Mouse (Mus musculus) hindbrain, postnatal 0 days (tissue): ENCODE data around the gene Unc5cl. TPM values are rescaled to one million over a fixed set of nuclear protein-coding genes. Genes with fewer than 3 reads are reported as not detected.

ENCODE experiments used
- ATAC-seq: fragments of 200-750 bp; cut with Nextera tagmentation; 2 replicates; pipeline ENCODE4 v1.8.0; 2017; ENCODE audit warnings: mild to moderate bottlenecking, moderate TSS enrichment, moderate library complexity
- DNase-seq: peaks from one replicate; pipeline ENCODE4 v3.0.0-alpha.2; 2015; ENCODE audit warnings: low spot score
- H3K27ac ChIP-seq: fragments of 300-500 bp; sonication (generic); 2 replicates; pipeline ENCODE4 v1.5.1; 2014; ENCODE audit warnings: mild to moderate bottlenecking
- H3K27me3 ChIP-seq: fragments of 300-500 bp; sonication (generic); 2 replicates; pipeline ENCODE4 v1.6.1; 2014; ENCODE audit warnings: low read length, mixed read lengths; ENCODE audit not compliant: insufficient read depth
- H3K36me3 ChIP-seq: fragments of 300-500 bp; sonication (generic); 2 replicates; pipeline ENCODE4 v1.6.1; 2014; ENCODE audit warnings: low read length, mixed read lengths; ENCODE audit not compliant: insufficient read depth
- H3K4me1 ChIP-seq: fragments of 300-500 bp; sonication (generic); 2 replicates; pipeline ENCODE4 v1.6.1; 2014; ENCODE audit warnings: antibody characterized with exemption, low read length, mixed read lengths; ENCODE audit not compliant: insufficient read depth
- H3K4me2 ChIP-seq: fragments of 300-500 bp; sonication (generic); 2 replicates; pipeline ENCODE4 v1.6.1; 2014; ENCODE audit warnings: low read depth, mild to moderate bottlenecking, low read length, moderate library complexity, mixed read lengths
- H3K4me3 ChIP-seq: fragments of 300-500 bp; sonication (generic); 2 replicates; pipeline ENCODE4 v1.5.1; 2014; ENCODE audit warnings: low read length
- H3K9ac ChIP-seq: fragments of 300-500 bp; sonication (generic); replicated peaks from 2 replicates; pipeline ENCODE4 v1.6.1; 2014; ENCODE audit warnings: mild to moderate bottlenecking, low read length, moderate library complexity, mixed read lengths
- H3K9me3 ChIP-seq: fragments of 300-500 bp; sonication (generic); 2 replicates; pipeline ENCODE4 v1.6.1; 2016; ENCODE audit warnings: low read length, mixed read lengths
- CTCF ChIP-seq: IDR thresholded peaks from 2 replicates; pipeline ENCODE4 v1.5.1; 2016; ENCODE audit warnings: antibody characterized with exemption, control low read depth, low read depth
- WGBS: fragments of 180-500 bp; shearing (Covaris S2); extraction: QIAGEN DNeasy Blood & Tissue Kit; methylation state at CpG from one replicate; pipeline ENCODE4 v1.1.7; 2014; 5-methylcytosine and 5-hydroxymethylcytosine counted together
- polyA plus RNA-seq: library from polyadenylated mRNA; unstranded; fragments of >200 nt; fragmentation: Nextera tagmentation; extraction: Ambion mirVana; gene quantifications from 2 replicates; pipeline ENCODE4 v1.2.1, GENCODE M21; 2015
- total RNA-seq: library from RNA; depleted of rRNA; stranded (reverse); fragments of >200 nt; gene quantifications from 2 replicates; pipeline ENCODE4 v1.2.3, GENCODE M21; 2014

Gene Unc5cl
- total and polyA plus RNA-seq, 2 experiments from 2014 or later, result 0.13 to 0.26 TPM

- Histone ChIP-seq H3K4me3 (no peak overlapping the region), H3K36me3 (no peaks in the 10 kb centered on the region), H3K27ac (no peak overlapping the region), H3K4me1 (no peaks in the 10 kb centered on the region), H3K27me3 (no peaks in the 10 kb centered on the region), H3K9me3 (no peaks in the 10 kb centered on the region), H3K9ac (no peak overlapping the region), H3K4me2 (no peak overlapping the region)
- 94% methylated on average over 8 of the region's 8 CpGs for WGBS
- TF ChIP-seq CTCF, result no peak
- no peak for DNase-seq
- no peak for ATAC-seq
Measured at GRCm38 (mm10) chr17:48492621-48493020, 37.9 kb downstream of the Unc5cl start.

- H3K27me3 ChIP-seq, result no peaks in the 10 kb centered on the region
- ATAC-seq (no peak), DNase-seq (no peak)
- no peak overlapping the region for H3K9ac ChIP-seq
- no peaks in the 10 kb centered on the region for H3K9me3 ChIP-seq
- WGBS, result 47% methylated on average over 7 of the region's 7 CpGs
- no peak for TF ChIP-seq CTCF
- no peaks in the 10 kb centered on the region for H3K36me3 ChIP-seq
- no peaks in the 10 kb centered on the region for H3K4me1 ChIP-seq
- H3K4me2 ChIP-seq, result no peak overlapping the region
- no peak overlapping the region for H3K27ac ChIP-seq
- H3K4me3 ChIP-seq, result no peak overlapping the region
Measured at GRCm38 (mm10) chr17:48493582-48493981, 38.9 kb downstream of the Unc5cl start.

- Histone ChIP-seq H3K9ac (no peak overlapping the region), H3K27ac (no peak overlapping the region), H3K36me3 (no peaks in the 10 kb centered on the region), H3K4me2 (no peak overlapping the region), H3K9me3 (no peaks in the 10 kb centered on the region), H3K27me3 (no peaks in the 10 kb centered on the region), H3K4me1 (no peaks in the 10 kb centered on the region), H3K4me3 (no peak overlapping the region)
- TF ChIP-seq CTCF, result no peak
- WGBS, result 70% methylated on average over 8 of the region's 8 CpGs
- ATAC-seq (no peak), DNase-seq (no peak)
Measured at GRCm38 (mm10) chr17:48493986-48494385, 39.3 kb downstream of the Unc5cl start.

GRCm38 (mm10) chr17:48497986-48498385 lies 43.3 kb downstream of the Unc5cl start:
- Histone ChIP-seq H3K9ac (no peak overlapping the region), H3K4me3 (no peak overlapping the region), H3K27me3 (no peaks in the 10 kb centered on the region), H3K4me2 (no peak overlapping the region), H3K4me1 (no peaks in the 10 kb centered on the region), H3K9me3 (no peaks in the 10 kb centered on the region), H3K27ac (no peak overlapping the region), H3K36me3 (no peaks in the 10 kb centered on the region)
- 85% methylated on average over 3 of the region's 3 CpGs for WGBS
- DNase-seq, result no peak
- ATAC-seq, result no peak
- no peak for TF ChIP-seq CTCF

- Histone ChIP-seq H3K9me3 (no peaks in the 10 kb centered on the region), H3K27ac (no peak overlapping the region), H3K36me3 (no peaks in the 10 kb centered on the region), H3K27me3 (no peaks in the 10 kb centered on the region), H3K4me2 (no peak overlapping the region), H3K9ac (no peak overlapping the region), H3K4me1 (peaks cover 14% of the 10 kb centered on the region), H3K4me3 (no peak overlapping the region)
- TF ChIP-seq CTCF, result no peak
- DNase-seq (no peak), ATAC-seq (no peak)
- WGBS, result 60% methylated on average over 7 of the region's 7 CpGs
Measured at GRCm38 (mm10) chr17:48500846-48501445, 46.2 kb downstream of the Unc5cl start.

GRCm38 (mm10) chr17:48505006-48505405 lies 50.3 kb downstream of the Unc5cl start:
- ATAC-seq (0 out of 2 replicates have a peak, but pooled peaks have one; percentile 7), DNase-seq (peak; percentile 60)
- whole genome bisulfite sequencing, result 7% methylated on average over 3 of the region's 3 CpGs
- H3K9me3 ChIP-seq, result no peaks in the 10 kb centered on the region
- peaks cover 14% of the 10 kb centered on the region for H3K4me1 ChIP-seq
- H3K9ac ChIP-seq, result no peak overlapping the region
- no peak for TF ChIP-seq CTCF
- H3K36me3 ChIP-seq, result no peaks in the 10 kb centered on the region
- H3K4me2 ChIP-seq, result no peak overlapping the region
- H3K27me3 ChIP-seq, result no peaks in the 10 kb centered on the region
- H3K4me3 ChIP-seq, result no peak overlapping the region
- H3K27ac ChIP-seq, result 0 out of 2 replicates have a peak overlapping the region, but pooled peaks have one; percentile 20

- Histone ChIP-seq H3K36me3 (no peaks in the 10 kb centered on the region), H3K9ac (no peak overlapping the region), H3K4me2 (no peak overlapping the region), H3K4me3 (no peak overlapping the region), H3K4me1 (peaks cover 14% of the 10 kb centered on the region), H3K27ac (no peak overlapping the region), H3K9me3 (no peaks in the 10 kb centered on the region), H3K27me3 (no peaks in the 10 kb centered on the region)
- whole genome bisulfite sequencing, result 44% methylated on average over 4 of the region's 4 CpGs
- DNase-seq (no peak), ATAC-seq (no peak)
- TF ChIP-seq CTCF, result no peak
Measured at GRCm38 (mm10) chr17:48506986-48507385, 52.3 kb downstream of the Unc5cl start.
